Mouse (Mus musculus) layer of hippocampus, postnatal 10 days (tissue): ENCODE results near the gene Cubn. TPM values are rescaled to one million over a fixed set of nuclear protein-coding genes. Genes with fewer than 3 reads are reported as not detected.

ENCODE experiments used
- DNase-seq, 2 experiments: peaks; one replicate each; pipeline ENCODE4 v3.0.0; 2021; ENCODE audit warnings: low spot score in 2 of 2
- long read RNA-seq: library from polyadenylated mRNA; stranded (forward); transcript quantifications from one replicate; pipeline ENCODE4 v2.0.0, GENCODE M21; 2023
- total RNA-seq, 2 experiments: library from RNA; stranded (reverse); gene quantifications; 2 replicates each; pipeline ENCODE4 v1.2.3; 2021

Gene Cubn
- total RNA-seq: under 1 TPM; 0.33 to 0.34 TPM
- long read RNA-seq: 0 reads

- DNase-seq: no peak
Observed at GRCm38 (mm10) chr2:13491734-13492133, at the start of gene Cubn. TSS of gene Cubn (minus strand) at chr2:13491813.

GRCm38 (mm10) chr2:13539860-13540259 is 48.2 kb upstream of the Cubn start:
- DNase-seq: no peak

- no peak for DNase-seq
Observed at GRCm38 (mm10) chr2:13538704-13539377, 47.2 kb upstream of the Cubn start.

DNA sequence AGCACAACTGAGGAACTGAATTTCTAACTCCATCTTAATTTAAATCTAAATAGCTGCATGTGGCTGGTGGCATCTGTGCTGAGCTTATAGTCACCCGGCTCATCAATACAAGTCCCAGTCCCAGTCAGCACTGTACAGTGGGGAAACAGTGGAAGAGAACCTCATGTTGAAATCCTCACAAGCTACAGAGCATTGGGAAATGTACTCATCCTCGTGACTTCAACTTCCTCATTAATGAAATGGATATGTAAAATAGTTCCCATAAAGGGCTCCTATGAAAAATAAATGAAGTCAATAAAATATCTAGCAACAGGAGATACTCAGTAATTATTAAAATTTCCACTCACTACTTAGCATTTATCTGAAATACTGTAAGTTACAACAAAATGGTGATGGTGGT is 46.6 kb upstream of the Cubn start:
- DNase-seq: no peak

- no peak for DNase-seq
Observed at GRCm38 (mm10) chr2:13537733-13538132, 46.1 kb upstream of the Cubn start.

GRCm38 (mm10) chr2:13536747-13537146 is 45.1 kb upstream of the Cubn start:
- no peak for DNase-seq

- no peak for DNase-seq
Observed at GRCm38 (mm10) chr2:13530639-13531038, 39.0 kb upstream of the Cubn start.

DNA sequence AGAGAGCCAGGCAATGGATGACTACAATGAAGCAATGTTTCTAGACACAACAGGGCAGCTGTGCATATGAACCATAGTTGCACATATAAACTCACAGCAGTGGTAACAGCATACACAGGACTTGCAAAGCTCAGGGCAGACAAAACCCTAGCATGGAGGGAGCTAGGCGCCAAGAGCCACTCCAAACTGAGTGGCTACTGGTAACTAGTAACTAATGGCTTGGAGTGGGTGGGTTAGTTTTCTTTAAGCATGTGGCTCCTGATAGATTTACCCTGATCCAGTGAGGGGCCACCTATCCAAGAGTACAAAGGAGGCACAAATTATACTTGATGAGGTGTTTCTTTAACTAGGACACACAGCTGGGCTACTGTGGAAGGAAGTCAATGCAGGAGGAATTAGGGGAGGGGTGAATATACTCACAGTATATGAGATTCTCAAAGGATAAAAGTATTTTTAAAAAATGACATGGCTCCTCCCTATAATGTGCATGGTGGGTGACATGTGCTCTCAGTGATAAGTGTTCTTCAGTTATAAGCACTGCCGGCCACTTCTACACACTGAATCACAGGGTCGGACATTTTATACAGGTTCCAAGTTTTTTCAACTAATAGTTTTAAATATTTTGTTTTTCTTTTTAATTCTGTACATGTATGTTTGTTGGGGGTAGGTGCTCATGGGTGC is 37.8 kb upstream of the Cubn start:
- DNase-seq: no peak

GRCm38 (mm10) chr2:13527531-13527930 is 35.9 kb upstream of the Cubn start:
- no peak for DNase-seq

GRCm38 (mm10) chr2:13527125-13527524 is 35.5 kb upstream of the Cubn start:
- DNase-seq: no peak

- DNase-seq: no peak
Observed at GRCm38 (mm10) chr2:13526205-13526604, 34.6 kb upstream of the Cubn start.

- DNase-seq: no peak
Observed at GRCm38 (mm10) chr2:13523540-13524456, 32.2 kb upstream of the Cubn start.

DNA sequence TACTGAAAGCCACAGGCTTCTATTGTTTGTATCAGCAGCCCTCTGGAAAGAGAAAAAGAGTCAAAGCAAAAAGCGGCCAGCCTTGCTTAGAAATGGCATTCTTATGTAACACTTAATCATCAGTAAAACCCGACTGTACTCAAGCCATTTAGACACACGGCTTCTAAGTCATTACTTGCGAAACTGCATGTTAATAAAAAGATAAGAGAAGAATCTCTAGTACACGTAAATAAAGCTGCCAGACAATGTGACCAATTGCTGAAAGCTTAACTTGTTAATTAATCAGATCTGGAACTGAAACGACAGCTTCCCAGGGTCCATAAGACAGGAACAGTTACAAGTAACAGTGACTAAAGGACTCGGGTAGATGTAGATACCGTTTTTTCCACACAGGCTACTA is 30.5 kb upstream of the Cubn start:
- DNase-seq: no peak

DNA sequence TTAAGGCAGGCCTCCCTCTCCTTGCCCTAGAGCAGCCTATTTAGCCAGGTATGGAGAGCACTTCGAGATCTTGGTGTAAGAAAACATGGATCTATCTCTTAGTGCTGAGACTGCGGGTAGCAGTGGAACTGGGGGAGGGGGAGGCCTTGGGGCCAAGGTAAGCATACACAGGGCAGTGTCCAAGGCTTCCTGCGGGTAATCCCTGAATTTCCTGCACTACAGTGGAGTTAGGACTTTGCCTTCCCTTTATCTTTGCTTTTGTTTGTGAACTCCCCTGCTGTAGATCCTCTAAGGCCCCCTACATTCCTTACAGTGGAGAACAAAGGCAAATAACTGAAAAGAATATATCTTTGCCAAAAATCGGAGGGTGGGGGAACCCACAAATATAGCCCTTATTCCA is 23.3 kb upstream of the Cubn start:
- DNase-seq: no peak

- DNase-seq: no peak
Observed at GRCm38 (mm10) chr2:13502717-13503116, 11.1 kb upstream of the Cubn start.

DNA sequence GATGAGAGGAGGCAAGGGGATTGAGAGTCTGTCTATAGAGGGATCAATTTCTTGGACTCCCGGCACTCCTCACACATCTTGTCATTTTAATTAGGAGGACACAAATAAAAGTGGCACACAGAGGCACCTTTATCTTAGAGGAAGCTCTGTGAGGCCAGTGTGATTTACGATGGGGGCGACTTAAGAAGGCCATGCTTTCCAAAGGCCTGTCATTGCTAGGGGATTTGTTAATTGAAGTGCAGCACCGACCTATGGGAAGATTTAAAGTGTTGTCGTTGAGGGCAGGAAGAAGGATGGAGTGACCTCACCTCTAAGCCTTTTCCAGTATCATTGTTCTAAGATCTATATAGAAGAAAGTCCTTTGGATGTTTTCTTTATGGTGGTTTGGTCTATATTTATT is 9.9 kb upstream of the Cubn start:
- DNase-seq: no peak

- no peak for DNase-seq
Observed at GRCm38 (mm10) chr2:13500298-13500999, 8.8 kb upstream of the Cubn start.

- DNase-seq: no peak
Observed at GRCm38 (mm10) chr2:13499196-13499595, 7.6 kb upstream of the Cubn start.

DNA sequence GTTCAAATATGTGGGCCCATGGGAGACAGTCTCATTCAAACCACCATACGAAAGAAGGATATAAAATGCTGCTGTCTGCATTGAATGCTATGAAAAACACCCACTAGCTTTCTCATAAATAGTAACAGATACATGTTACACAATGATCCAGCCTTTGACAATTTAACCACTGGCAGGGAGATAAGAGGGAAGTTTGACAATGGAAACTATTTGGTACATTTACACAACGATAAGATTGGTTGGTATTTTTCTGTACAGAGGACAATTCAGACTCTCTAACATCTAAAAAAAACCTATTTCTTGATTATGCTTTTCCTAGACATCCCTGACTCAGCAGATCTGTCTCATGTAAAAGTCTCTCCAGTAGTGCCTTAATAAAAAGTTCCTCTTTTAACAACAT is 4.5 kb upstream of the Cubn start:
- DNase-seq: no peak

GRCm38 (mm10) chr2:13492927-13493326 is 1.3 kb upstream of the Cubn start:
- DNase-seq: no peak

DNA sequence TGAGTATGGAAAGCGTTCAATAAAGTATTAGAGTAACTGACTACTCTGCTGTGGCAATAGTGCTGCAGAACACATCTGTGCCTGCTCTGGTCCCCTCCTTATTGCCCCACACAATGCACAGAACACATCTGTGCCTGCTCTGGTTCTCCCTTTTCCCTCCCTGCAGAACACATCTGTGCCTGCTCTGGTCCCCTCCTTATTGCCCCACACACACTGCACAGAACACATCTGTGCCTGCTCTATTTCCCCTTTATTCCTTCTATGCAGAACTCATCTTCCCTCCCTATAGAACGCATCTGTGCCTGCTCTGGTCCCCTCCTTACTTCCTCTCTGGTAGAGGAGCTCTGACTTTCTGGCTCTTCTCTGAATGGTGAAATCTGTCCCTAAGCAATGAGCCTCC is 1.1 kb downstream of the Cubn start:
- no peak for DNase-seq
